In the genomic region with DNA sequence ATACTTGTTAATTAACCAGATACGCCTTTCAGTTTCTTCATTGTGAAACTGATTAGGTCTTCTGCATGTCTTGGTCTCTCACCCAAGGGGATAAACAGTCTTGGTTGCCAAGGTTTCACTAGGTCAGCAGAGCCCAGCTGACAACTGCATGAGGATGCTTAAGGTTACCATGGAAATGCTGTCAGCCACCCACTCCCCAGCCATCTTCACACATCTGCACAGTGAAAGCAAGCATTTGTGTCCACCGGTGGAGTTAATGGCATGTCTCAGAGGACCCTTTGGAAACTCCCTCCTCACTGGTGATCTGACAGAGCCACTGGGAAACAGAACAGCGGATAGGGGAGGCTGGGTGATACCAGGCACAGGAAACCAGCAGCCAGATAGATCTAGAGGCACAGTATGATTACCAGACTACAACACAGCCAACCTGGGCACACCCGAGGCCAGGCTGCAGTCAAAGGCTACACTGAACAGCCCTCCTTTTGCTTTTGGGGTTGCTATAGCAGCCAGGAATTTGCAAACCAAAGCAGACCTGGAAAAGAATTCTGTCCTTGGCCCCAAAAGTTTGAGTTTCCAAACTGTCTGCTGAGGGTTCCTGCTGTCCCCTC, we compare ENCODE assay signal across 13 mouse cellular contexts. TPM values are rescaled to one million over a fixed set of nuclear protein-coding genes. Genes with fewer than 3 reads are reported as not detected.
DNase-seq lines count a peak whose midpoint lies in the region; ATAC-seq lines count a peak whose summit lies in the region.
"Had no signal": no experiment of that assay in that cellular context is flagged by ENCODE, and none has a peak within 500 bp of the region (broad histone marks: within the 10 kb centered on the region; RNA-seq: fewer than 3 reads in every experiment).

No protein-coding gene starts in this region.

- H3K9ac ChIP-seq in hindbrain, embryonic 14.5 days, result no peak overlapping the region
- H3K9ac ChIP-seq in neural tube, embryonic 14.5 days (replicated peaks; ENCODE audit: low read depth, low read length), result no peak overlapping the region
- H3K9ac ChIP-seq in kidney, embryonic 16.5 days (replicated peaks; ENCODE audit: low read length), result no peak overlapping the region
- H3K9ac ChIP-seq: embryonic facial prominence, embryonic 12.5 days; intestine, embryonic 15.5 days; liver, embryonic 14.5 days had no signal

- H3K36me3 ChIP-seq in embryonic facial prominence, embryonic 10.5 days (replicated peaks), result no peaks in the 10 kb centered on the region
- H3K36me3 ChIP-seq in hindbrain, embryonic 14.5 days (replicated peaks; ENCODE audit: control insufficient read depth, insufficient read depth), result no peaks in the 10 kb centered on the region
- no peaks in the 10 kb centered on the region for H3K36me3 ChIP-seq in neural tube, embryonic 14.5 days (ENCODE audit: control insufficient read depth, insufficient read depth, low read length)
- H3K36me3 ChIP-seq in kidney, embryonic 16.5 days (ENCODE audit: insufficient read depth, low read length), result no peaks in the 10 kb centered on the region
- H3K36me3 ChIP-seq: embryonic facial prominence, embryonic 12.5 days; intestine, embryonic 15.5 days had no signal

- peak; percentile 59 for ATAC-seq in hindbrain, embryonic 14.5 days (ENCODE audit: low FRiP score)
- peak; percentile 66; the same call in 1 of the 2 replicates for ATAC-seq in neural tube, embryonic 14.5 days (ENCODE audit: low read depth)
- no peak for ATAC-seq in kidney, embryonic 16.5 days (ENCODE audit: low FRiP score, low TSS enrichment)
- ATAC-seq: intestine, embryonic 15.5 days had no signal

- H3K4me3 ChIP-seq in embryonic facial prominence, embryonic 10.5 days, result no peak overlapping the region
- no peak overlapping the region for H3K4me3 ChIP-seq in hindbrain, embryonic 14.5 days (replicated peaks; ENCODE audit: low read length)
- H3K4me3 ChIP-seq in neural tube, embryonic 14.5 days (ENCODE audit: low read depth, low read length), result no peak overlapping the region
- H3K4me3 ChIP-seq in kidney, embryonic 16.5 days (ENCODE audit: low read length), result no peak overlapping the region
- H3K4me3 ChIP-seq: embryonic facial prominence, embryonic 12.5 days; intestine, embryonic 15.5 days had no signal

- no peak overlapping the region for H3K4me2 ChIP-seq in hindbrain, embryonic 14.5 days (replicated peaks)
- no peak overlapping the region for H3K4me2 ChIP-seq in neural tube, embryonic 14.5 days (ENCODE audit: low read depth, low read length)
- no peak overlapping the region for H3K4me2 ChIP-seq in kidney, embryonic 16.5 days (replicated peaks; ENCODE audit: low read depth, low read length)
- H3K4me2 ChIP-seq: embryonic facial prominence, embryonic 12.5 days; intestine, embryonic 15.5 days had no signal

- DNase-seq in gastrocnemius, postnatal 25 days, result peak; percentile 29
- no peak for DNase-seq in gastrocnemius, adult 8-10 months (ENCODE audit: low spot score in 2 of 2)
- DNase-seq in embryonic facial prominence, embryonic 10.5 days (ENCODE audit: low spot score), result peak; percentile 37
- peak; percentile 40 for DNase-seq in hindbrain, embryonic 14.5 days (ENCODE audit: low spot score)
- no peak for DNase-seq in urinary bladder, postnatal 25 days (ENCODE audit: low spot score)
- DNase-seq in right cerebral cortex, postnatal 10 days (ENCODE audit: low spot score in 2 of 2), result no peak

- H3K27ac ChIP-seq in embryonic facial prominence, embryonic 10.5 days (replicated peaks), result no peak overlapping the region; the same call in 1 of the 2 replicates
- no peak overlapping the region for H3K27ac ChIP-seq in hindbrain, embryonic 14.5 days
- H3K27ac ChIP-seq in neural tube, embryonic 14.5 days (ENCODE audit: low read depth, low read length), result no peak overlapping the region
- no peak overlapping the region for H3K27ac ChIP-seq in kidney, embryonic 16.5 days (ENCODE audit: low read length)
- H3K27ac ChIP-seq: embryonic facial prominence, embryonic 12.5 days; intestine, embryonic 15.5 days; liver, embryonic 14.5 days had no signal

- no peaks in the 10 kb centered on the region for H3K27me3 ChIP-seq in embryonic facial prominence, embryonic 10.5 days (replicated peaks; ENCODE audit: low read depth, poor library complexity, severe bottlenecking)
- H3K27me3 ChIP-seq in hindbrain, embryonic 14.5 days (ENCODE audit: control insufficient read depth, insufficient read depth, low read length), result no peaks in the 10 kb centered on the region
- no peaks in the 10 kb centered on the region for H3K27me3 ChIP-seq in neural tube, embryonic 14.5 days (ENCODE audit: control insufficient read depth, insufficient read depth, low read length)
- no peaks in the 10 kb centered on the region for H3K27me3 ChIP-seq in kidney, embryonic 16.5 days (ENCODE audit: insufficient read depth, low read length)
- H3K27me3 ChIP-seq: embryonic facial prominence, embryonic 12.5 days; intestine, embryonic 15.5 days had no signal

- H3K4me1 ChIP-seq in embryonic facial prominence, embryonic 10.5 days, result peaks cover 23% of the 10 kb centered on the region
- peaks cover 11% of the 10 kb centered on the region for H3K4me1 ChIP-seq in hindbrain, embryonic 14.5 days (replicated peaks; ENCODE audit: control insufficient read depth, insufficient read depth, low read length)
- no peaks in the 10 kb centered on the region for H3K4me1 ChIP-seq in neural tube, embryonic 14.5 days (ENCODE audit: control insufficient read depth, insufficient read depth, low read length)
- H3K4me1 ChIP-seq in kidney, embryonic 16.5 days (ENCODE audit: insufficient read depth, low read length), result peaks cover 6% of the 10 kb centered on the region; the same call in 1 of the 2 replicates

- H3K9me3 ChIP-seq in embryonic facial prominence, embryonic 10.5 days, result no peaks in the 10 kb centered on the region
- no peaks in the 10 kb centered on the region for H3K9me3 ChIP-seq in hindbrain, embryonic 14.5 days (ENCODE audit: control insufficient read depth, low read length)
- no peaks in the 10 kb centered on the region for H3K9me3 ChIP-seq in neural tube, embryonic 14.5 days (ENCODE audit: control insufficient read depth, low read length)
- no peaks in the 10 kb centered on the region for H3K9me3 ChIP-seq in kidney, embryonic 16.5 days (ENCODE audit: low read length)
- H3K9me3 ChIP-seq: embryonic facial prominence, embryonic 12.5 days; intestine, embryonic 15.5 days had no signal

- 51% methylated on average over 4 of the region's 4 CpGs for WGBS in embryonic facial prominence, embryonic 10.5 days
- 20% methylated on average over 4 of the region's 4 CpGs for WGBS in hindbrain, embryonic 14.5 days
- 27% methylated on average over 4 of the region's 4 CpGs for WGBS in neural tube, embryonic 14.5 days
- 46% methylated on average over 4 of the region's 4 CpGs for WGBS in kidney, embryonic 16.5 days

RNA-seq across cellular contexts. Expression of gene Gm21915, which starts 1.0 kb away (rescaled TPM):
- total RNA-seq in gastrocnemius, postnatal 25 days (2021), result not detected
- not detected for total RNA-seq in gastrocnemius, adult 8-10 months (2022)
- not detected in 2 replicates for polyA plus RNA-seq in embryonic facial prominence, embryonic 10.5 days (2016; fragmentation: Nextera tagmentation; extraction: Ambion mirVana)
- not detected in 2 replicates for polyA plus RNA-seq in hindbrain, embryonic 14.5 days (2014; fragmentation: Nextera tagmentation; extraction: Ambion mirVana)
- polyA plus RNA-seq in neural tube, embryonic 14.5 days (2014; fragmentation: Nextera tagmentation; extraction: Ambion mirVana), result not detected in 2 replicates
- not detected in 2 replicates for polyA plus RNA-seq in kidney, embryonic 16.5 days (2015; fragmentation: Nextera tagmentation; extraction: Ambion mirVana)
- total RNA-seq: megakaryocyte-erythroid progenitor cell, adult 5-6 weeks had no signal
- polyA plus RNA-seq: embryonic facial prominence, embryonic 12.5 days; intestine, embryonic 15.5 days; liver, embryonic 14.5 days; stomach, embryonic 16.5 days had no signal

RNA-seq across cellular contexts. Expression of gene Clmp, which starts 14.3 kb away (rescaled TPM):
- total RNA-seq in gastrocnemius, postnatal 25 days (2021), result 1 to 10 TPM; 5.3 to 6.6 TPM
- 1 to 10 TPM; 1.5 to 4.0 (median 2.5) TPM for total RNA-seq in gastrocnemius, adult 8-10 months (2022)
- 35.5 and 45.6 TPM in 2 replicates for polyA plus RNA-seq in embryonic facial prominence, embryonic 10.5 days (2016; fragmentation: Nextera tagmentation; extraction: Ambion mirVana)
- 56.6 and 62.9 TPM in 2 replicates for polyA plus RNA-seq in hindbrain, embryonic 14.5 days (2014; fragmentation: Nextera tagmentation; extraction: Ambion mirVana)
- polyA plus RNA-seq in neural tube, embryonic 14.5 days (2014; fragmentation: Nextera tagmentation; extraction: Ambion mirVana), result 59.2 and 62.0 TPM in 2 replicates
- 28.0 and 31.3 TPM in 2 replicates for polyA plus RNA-seq in kidney, embryonic 16.5 days (2015; fragmentation: Nextera tagmentation; extraction: Ambion mirVana)

Comparison
In these comparisons a context has a peak if more than half of its experiments do, and no peak if none do; other contexts are left out.
1. DNase-seq: peak in gastrocnemius, postnatal 25 days (single experiment), embryonic facial prominence, embryonic 10.5 days (single experiment) and hindbrain, embryonic 14.5 days (single experiment); none in gastrocnemius, adult 8-10 months (0 of 2), urinary bladder, postnatal 25 days (single experiment) and right cerebral cortex, postnatal 10 days (0 of 2).